Mouse (Mus musculus) ZHBTc4 (cell line): Measurements from ENCODE around the gene Gprc5d.

Experiments
- DNase-seq: peaks from one replicate; pipeline ENCODE4 v3.0.0-alpha.2; 2011; ENCODE audit warnings: low read depth, low spot score

Gene Gprc5d

GRCm38 (mm10) chr6:135135735-135136134 lies 17.7 kb upstream of the Gprc5d start:
- DNase-seq: no peak

GRCm38 (mm10) chr6:135133486-135133885 lies 15.4 kb upstream of the Gprc5d start:
- no peak for DNase-seq

- DNase-seq: no peak
Observed at GRCm38 (mm10) chr6:135133086-135133485, 15.0 kb upstream of the Gprc5d start.

GRCm38 (mm10) chr6:135124755-135125380 lies 6.8 kb upstream of the Gprc5d start:
- no peak for DNase-seq

- DNase-seq: no peak
Observed at GRCm38 (mm10) chr6:135116479-135116878, 1.6 kb downstream of the Gprc5d start.

- DNase-seq: no peak
Observed at GRCm38 (mm10) chr6:135113114-135113436, 5.0 kb downstream of the Gprc5d start.

- peak; percentile 31 for DNase-seq
Observed at GRCm38 (mm10) chr6:135112411-135113113, 5.5 kb downstream of the Gprc5d start.

- no peak for DNase-seq
Observed at GRCm38 (mm10) chr6:135107014-135107413, 11.1 kb downstream of the Gprc5d start.

GRCm38 (mm10) chr6:135102736-135103303 lies 15.3 kb downstream of the Gprc5d start:
- DNase-seq: no peak

GRCm38 (mm10) chr6:135100787-135101472 lies 17.2 kb downstream of the Gprc5d start:
- no peak for DNase-seq

- DNase-seq: no peak
Observed at GRCm38 (mm10) chr6:135092798-135093470, 25.1 kb downstream of the Gprc5d start.

- DNase-seq: no peak
Observed at GRCm38 (mm10) chr6:135090661-135091060, 27.4 kb downstream of the Gprc5d start.

- peak; percentile 36 for DNase-seq
Observed at GRCm38 (mm10) chr6:135089786-135090185, 28.3 kb downstream of the Gprc5d start.

- DNase-seq: peak; percentile 89
Observed at GRCm38 (mm10) chr6:135087721-135088451, 30.2 kb downstream of the Gprc5d start.

- DNase-seq: peak; percentile 60
Observed at GRCm38 (mm10) chr6:135085703-135086102, 32.4 kb downstream of the Gprc5d start.

- peak; percentile 65 for DNase-seq
Observed at GRCm38 (mm10) chr6:135083991-135084502, 34.0 kb downstream of the Gprc5d start.

- peak; percentile 81 for DNase-seq
Observed at GRCm38 (mm10) chr6:135078420-135078819, 39.7 kb downstream of the Gprc5d start.

- no peak for DNase-seq
Observed at GRCm38 (mm10) chr6:135076202-135076601, 41.9 kb downstream of the Gprc5d start.

- peak; percentile 50 for DNase-seq
Observed at GRCm38 (mm10) chr6:135074405-135074947, 43.6 kb downstream of the Gprc5d start.

GRCm38 (mm10) chr6:135070347-135070746 lies 47.7 kb downstream of the Gprc5d start:
- DNase-seq: peak; percentile 75

- DNase-seq: no peak
Observed at GRCm38 (mm10) chr6:135069856-135070255, 48.2 kb downstream of the Gprc5d start.
